Mouse (Mus musculus) midbrain, embryonic 11.5 days (tissue): ENCODE results near the gene Akt2. TPM values are rescaled to one million over a fixed set of nuclear protein-coding genes. Genes with fewer than 3 reads are reported as not detected.
A peak's percentile ranks its signal among the peaks of the same experiment; 100 is the strongest.

Experiments
- ATAC-seq: fragments of 200-750 bp; cut with Nextera tagmentation; 2 replicates; pipeline ENCODE4 v1.8.0; 2017; ENCODE audit warnings: moderate TSS enrichment, moderate library complexity; ENCODE audit not compliant: low FRiP score
- DNase-seq: peaks from one replicate; pipeline ENCODE4 v3.0.0; 2015; ENCODE audit warnings: low spot score; ENCODE audit errors: missing footprints
- H3K27ac ChIP-seq: fragments of 300-500 bp; sonication (generic); 2 replicates; pipeline ENCODE4 v1.5.1; 2014; ENCODE audit warnings: low read depth, low read length
- H3K27me3 ChIP-seq: fragments of 300-500 bp; sonication (generic); 2 replicates; pipeline ENCODE4 v1.6.1; 2014; ENCODE audit warnings: mild to moderate bottlenecking, low read length, moderate library complexity, mixed read lengths; ENCODE audit not compliant: control insufficient read depth, insufficient read depth
- H3K36me3 ChIP-seq: fragments of 300-500 bp; sonication (generic); 2 replicates; pipeline ENCODE4 v1.6.1; 2014; ENCODE audit warnings: mild to moderate bottlenecking, low read length, moderate library complexity, mixed read lengths; ENCODE audit not compliant: control insufficient read depth, insufficient read depth
- H3K4me1 ChIP-seq: fragments of 300-500 bp; sonication (generic); 2 replicates; pipeline ENCODE4 v1.6.1; 2014; ENCODE audit warnings: low read length; ENCODE audit not compliant: control insufficient read depth, insufficient read depth
- H3K4me2 ChIP-seq: fragments of 300-500 bp; sonication (generic); 2 replicates; pipeline ENCODE4 v1.6.1; 2014; ENCODE audit warnings: mild to moderate bottlenecking, moderate library complexity
- H3K4me3 ChIP-seq: fragments of 300-500 bp; sonication (generic); 2 replicates; pipeline ENCODE4 v1.5.1; 2014; ENCODE audit warnings: low read depth, low read length
- H3K9ac ChIP-seq: fragments of 300-500 bp; sonication (generic); 2 replicates; pipeline ENCODE4 v1.6.1; 2014; ENCODE audit warnings: low read length
- H3K9me3 ChIP-seq: fragments of 300-500 bp; sonication (generic); 2 replicates; pipeline ENCODE4 v1.6.1; 2016; ENCODE audit warnings: low read length; ENCODE audit not compliant: control insufficient read depth
- WGBS: fragments of 180-500 bp; shearing (Covaris S2); extraction: QIAGEN DNeasy Blood & Tissue Kit; methylation state at CpG from one replicate; pipeline ENCODE4 v1.1.7; 2014; 5-methylcytosine and 5-hydroxymethylcytosine counted together
- polyA plus RNA-seq: library from polyadenylated mRNA; unstranded; fragments of >200 nt; fragmentation: Nextera tagmentation; extraction: Ambion mirVana; gene quantifications from 2 replicates; pipeline ENCODE4 v1.2.1, GENCODE M21; 2014

The Akt2 gene
- polyA plus RNA-seq, 1 experiment from 2014 or later: 69.0 TPM

GRCm38 (mm10) chr7:27685220-27685619 lies 93.9 kb downstream of the Akt2 start:
- no peaks in the 10 kb centered on the region for H3K27me3 ChIP-seq
- H3K4me3 ChIP-seq: no peak overlapping the region
- no peak overlapping the region for H3K9ac ChIP-seq
- H3K4me2 ChIP-seq: no peak overlapping the region
- H3K27ac ChIP-seq: no peak overlapping the region
- H3K36me3 ChIP-seq: no peaks in the 10 kb centered on the region
- WGBS: 48% methylated on average over 5 of the region's 5 CpGs
- H3K9me3 ChIP-seq: no peaks in the 10 kb centered on the region
- H3K4me1 ChIP-seq: peaks cover 7% of the 10 kb centered on the region; the same call in 1 of the 2 replicates
- DNase-seq: no peak
- ATAC-seq: no peak

DNA sequence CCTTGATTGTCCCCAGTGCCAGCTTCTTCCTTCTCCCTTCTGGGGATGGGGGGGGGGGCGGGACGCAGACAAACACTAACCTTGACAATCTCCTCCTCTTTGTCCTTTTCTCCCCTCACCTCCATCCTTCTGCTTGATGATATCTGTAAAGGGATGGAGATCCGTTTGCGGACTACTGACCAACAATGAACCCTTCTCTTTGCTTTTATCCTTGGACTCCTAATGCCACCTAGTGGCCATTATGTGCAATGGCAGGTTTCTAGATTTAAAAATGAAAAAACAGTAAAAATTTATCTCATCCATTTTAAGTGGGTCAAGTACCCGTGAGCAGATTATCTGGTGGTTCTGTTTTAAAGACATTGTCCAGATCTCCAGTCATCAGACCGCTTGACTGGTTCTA lies 94.3 kb downstream of the Akt2 start:
- WGBS: 0% methylated on average over 6 of the region's 6 CpGs
- Histone ChIP-seq H3K4me1 (peaks cover 7% of the 10 kb centered on the region; the same call in 1 of the 2 replicates), H3K4me2 (no peak overlapping the region), H3K9me3 (no peaks in the 10 kb centered on the region), H3K27me3 (no peaks in the 10 kb centered on the region), H3K9ac (no peak overlapping the region), H3K4me3 (no peak overlapping the region), H3K27ac (no peak overlapping the region), H3K36me3 (no peaks in the 10 kb centered on the region)
- no peak for ATAC-seq
- peak; percentile 89 for DNase-seq

DNA sequence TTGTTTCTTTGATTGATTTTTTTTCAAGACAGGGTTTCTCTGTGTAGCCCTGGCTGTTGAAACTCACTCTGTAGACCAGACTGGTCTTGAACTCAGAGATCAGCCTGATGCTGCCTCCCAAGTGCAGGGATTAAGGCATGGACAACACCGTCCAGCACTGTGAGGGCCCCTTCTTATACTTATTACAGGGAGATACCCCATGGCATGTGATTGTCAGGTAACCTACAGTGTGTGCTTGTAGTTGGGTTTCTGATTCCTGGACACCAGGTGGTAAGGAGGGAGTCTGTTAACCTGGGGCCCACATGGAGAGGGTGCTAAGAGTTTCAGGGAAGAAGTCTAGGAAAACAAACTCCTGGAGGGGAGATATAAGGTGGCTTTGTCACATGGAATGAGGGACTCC lies 95.7 kb downstream of the Akt2 start:
- 88% methylated on average over 1 of the region's 1 CpGs for WGBS
- no peak overlapping the region for H3K4me2 ChIP-seq
- no peak overlapping the region for H3K27ac ChIP-seq
- no peak overlapping the region for H3K9ac ChIP-seq
- ATAC-seq (no peak), DNase-seq (no peak)
- H3K9me3 ChIP-seq: no peaks in the 10 kb centered on the region
- no peak overlapping the region for H3K4me3 ChIP-seq
- no peaks in the 10 kb centered on the region for H3K36me3 ChIP-seq
- H3K27me3 ChIP-seq: no peaks in the 10 kb centered on the region
- peaks cover 7% of the 10 kb centered on the region; the same call in 1 of the 2 replicates for H3K4me1 ChIP-seq

DNA sequence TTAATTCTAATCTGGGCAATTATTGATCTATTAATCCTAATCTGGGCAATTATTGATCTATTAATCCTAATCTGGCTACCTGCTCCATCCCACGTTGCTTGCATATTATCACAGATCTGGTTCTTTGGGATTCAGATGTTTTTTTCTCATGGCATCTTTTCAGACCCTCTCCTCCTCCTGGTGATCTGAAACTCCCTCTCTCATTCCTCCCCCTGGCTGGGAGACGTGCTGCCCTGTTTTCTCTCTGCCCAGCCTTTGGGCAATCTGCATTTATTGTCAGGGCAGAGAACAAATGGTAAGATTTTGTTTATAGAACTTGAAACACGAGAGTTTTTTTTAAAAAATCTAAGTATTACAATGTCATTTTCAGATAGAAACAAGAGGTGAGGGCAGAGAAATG lies 96.5 kb downstream of the Akt2 start:
- Histone ChIP-seq H3K4me2 (no peak overlapping the region), H3K27me3 (no peaks in the 10 kb centered on the region), H3K4me1 (peaks cover 7% of the 10 kb centered on the region; the same call in 1 of the 2 replicates), H3K4me3 (no peak overlapping the region), H3K9me3 (no peaks in the 10 kb centered on the region), H3K36me3 (no peaks in the 10 kb centered on the region), H3K27ac (no peak overlapping the region), H3K9ac (no peak overlapping the region)
- ATAC-seq (no peak), DNase-seq (no peak)
- 72% methylated on average over 3 of the region's 3 CpGs for WGBS

- DNase-seq (peak; percentile 85), ATAC-seq (no peak)
- Histone ChIP-seq H3K27ac (peak overlapping the region; percentile 58; the same call in 1 of the 2 replicates), H3K27me3 (no peaks in the 10 kb centered on the region), H3K4me1 (peaks cover 7% of the 10 kb centered on the region; the same call in 1 of the 2 replicates), H3K9ac (peak overlapping the region; percentile 74), H3K4me2 (peak overlapping the region; percentile 68), H3K9me3 (no peaks in the 10 kb centered on the region), H3K4me3 (peak overlapping the region; percentile 44), H3K36me3 (no peaks in the 10 kb centered on the region)
- 42% methylated on average over 14 of the region's 14 CpGs for WGBS
Measured at GRCm38 (mm10) chr7:27688246-27688788, 97.0 kb downstream of the Akt2 start.

DNA sequence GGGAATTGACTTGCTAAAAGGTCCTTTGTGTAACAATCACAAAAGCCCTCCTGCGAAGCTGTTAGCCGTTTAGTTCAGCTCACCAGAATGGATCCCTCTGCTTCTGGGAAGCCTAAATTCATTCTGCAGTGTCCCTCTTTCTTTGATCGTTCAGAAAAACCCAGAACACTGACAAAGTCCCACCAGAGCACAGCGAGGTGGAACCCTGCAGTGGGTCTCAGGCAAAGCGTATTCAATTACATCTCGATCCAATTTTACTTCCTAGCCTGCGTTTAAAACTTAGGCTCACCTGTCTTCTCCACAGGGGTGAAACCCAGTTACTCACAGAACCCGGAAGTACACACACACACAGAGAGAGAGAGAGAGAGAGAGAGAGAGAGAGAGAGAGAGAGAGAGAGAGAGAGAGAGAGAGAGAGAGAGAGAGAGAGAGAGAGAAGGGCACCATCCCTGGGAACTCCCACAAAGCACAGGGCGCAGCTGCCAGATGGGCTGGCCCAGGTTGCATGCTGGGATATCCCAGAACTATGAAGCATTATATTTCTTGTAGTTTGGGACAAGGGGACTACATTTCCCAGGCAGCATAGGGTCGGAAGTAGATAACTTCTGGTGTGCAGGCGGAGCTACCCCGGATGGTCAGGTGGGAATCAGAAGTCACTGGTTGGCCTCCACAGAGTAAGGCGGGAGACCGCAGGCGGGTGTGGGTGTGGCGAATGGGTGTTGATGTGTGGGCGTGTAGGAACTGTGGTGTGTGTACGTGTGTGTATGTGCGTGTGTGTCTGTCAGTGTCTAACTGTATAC lies 97.7 kb downstream of the Akt2 start, which contains the start of gene Zfp607b:
TSS of gene Zfp607b (plus strand) at position 526 of the 798 bp plus-strand sequence.
- Histone ChIP-seq H3K4me1 (peaks cover 7% of the 10 kb centered on the region; the same call in 1 of the 2 replicates), H3K4me3 (peak within 1 kb of the TSS; percentile 44), H3K36me3 (no peaks in the 10 kb centered on the region), H3K4me2 (peak within 1 kb of the TSS; percentile 68), H3K9me3 (no peaks in the 10 kb centered on the region), H3K27ac (peak within 1 kb of the TSS; percentile 58), H3K27me3 (no peaks in the 10 kb centered on the region), H3K9ac (peak within 1 kb of the TSS; percentile 74)
- ATAC-seq: peak; percentile 97
- peak; percentile 97 for DNase-seq
- 0% methylated on average over 19 of the region's 19 CpGs for WGBS

Other genes starting within 250 kb of the Akt2 start
- gene Shkbp1, start 235.5 kb upstream of the Akt2 start, polyA plus RNA-seq: 45.9 and 50.7 TPM in 2 replicates
- not detected in 2 replicates for gene Gm20479, start 234.1 kb upstream of the Akt2 start, polyA plus RNA-seq
- 0.08 and 0.31 TPM in 2 replicates for gene Sptbn4, start 143.9 kb upstream of the Akt2 start, polyA plus RNA-seq
- 33.1 and 39.5 TPM in 2 replicates for gene Blvrb, start 143.6 kb upstream of the Akt2 start, polyA plus RNA-seq
- 20.3 and 22.0 TPM in 2 replicates for gene Sertad3, start 117.8 kb upstream of the Akt2 start, polyA plus RNA-seq
- gene Sertad1, start 104.6 kb upstream of the Akt2 start, polyA plus RNA-seq: 13.4 and 15.5 TPM in 2 replicates
- gene Prx, start 92.2 kb upstream of the Akt2 start, polyA plus RNA-seq: 0.77 and 0.85 TPM in 2 replicates
- gene Hipk4, start 68.3 kb upstream of the Akt2 start, polyA plus RNA-seq: 0.18 and 0.21 TPM in 2 replicates
- gene Pld3, start 38.3 kb upstream of the Akt2 start, polyA plus RNA-seq: 62.5 and 63.5 TPM in 2 replicates
- gene 2310022A10Rik, start 38.3 kb upstream of the Akt2 start, polyA plus RNA-seq: 24.6 and 26.5 TPM in 2 replicates
- 9.3 and 10.2 TPM in 2 replicates for gene Ttc9b, start 62.4 kb downstream of the Akt2 start, polyA plus RNA-seq
- 5.1 and 8.8 TPM in 2 replicates for gene Map3k10, start 83.0 kb downstream of the Akt2 start, polyA plus RNA-seq
- 8.6 and 9.3 TPM in 2 replicates for gene Zfp607b, start 97.8 kb downstream of the Akt2 start, polyA plus RNA-seq
- gene Zfp60, start 139.8 kb downstream of the Akt2 start, polyA plus RNA-seq: 83.0 and 89.2 TPM in 2 replicates
- 2.4 and 2.8 TPM in 2 replicates for gene Zfp626, start 215.6 kb downstream of the Akt2 start, polyA plus RNA-seq
- 12.3 and 13.1 TPM in 2 replicates for gene Zfp59, start 247.1 kb downstream of the Akt2 start, polyA plus RNA-seq